Mouse (Mus musculus): ENCODE results near the gene Best2.

DNA sequence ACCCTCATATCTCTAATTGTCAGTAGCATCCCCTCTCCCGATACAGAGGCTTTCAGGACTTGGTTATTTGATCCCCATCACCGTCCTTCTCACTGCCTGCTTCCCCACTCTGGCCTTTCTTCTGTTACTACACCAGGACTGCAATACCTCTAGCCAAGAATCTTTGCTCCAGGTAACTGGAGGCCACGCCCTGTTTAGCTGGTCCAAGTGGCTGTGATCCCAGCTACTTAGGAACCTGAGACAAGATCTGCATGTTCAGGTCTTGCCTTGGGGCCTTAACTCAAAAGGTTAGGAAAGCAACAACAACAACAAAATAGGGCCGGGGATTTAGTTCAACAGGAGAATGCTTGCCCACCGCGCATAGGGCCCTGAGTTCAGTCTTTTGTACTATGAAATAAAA lies 29.3 kb upstream of the Best2 start:
- TF ChIP-seq CTCF (IDR thresholded peaks at IDR 0.05; ENCODE audit: borderline replicate concordance, insufficient read depth, low read depth, low read length) = no peak
- TF ChIP-seq POLR2A (IDR thresholded peaks at IDR 0.05; ENCODE audit: borderline replicate concordance, insufficient read depth, low read length) = no peak

Data from cerebellum, adult 2 months (tissue).